Mouse (Mus musculus) bone marrow macrophage, adult 2 months (primary cell): ENCODE results near the gene Tbc1d14.

Experiments used
- CTCF ChIP-seq: IDR thresholded peaks from 2 replicates; pipeline ENCODE4 v1.5.1; 2012; ENCODE audit warnings: low read depth, mild to moderate bottlenecking, low read length, moderate library complexity
- POLR2A ChIP-seq: IDR thresholded peaks from 2 replicates; pipeline ENCODE4 v1.6.1; 2012; ENCODE audit warnings: mild to moderate bottlenecking, low read depth, low read length, borderline replicate concordance

DNA sequence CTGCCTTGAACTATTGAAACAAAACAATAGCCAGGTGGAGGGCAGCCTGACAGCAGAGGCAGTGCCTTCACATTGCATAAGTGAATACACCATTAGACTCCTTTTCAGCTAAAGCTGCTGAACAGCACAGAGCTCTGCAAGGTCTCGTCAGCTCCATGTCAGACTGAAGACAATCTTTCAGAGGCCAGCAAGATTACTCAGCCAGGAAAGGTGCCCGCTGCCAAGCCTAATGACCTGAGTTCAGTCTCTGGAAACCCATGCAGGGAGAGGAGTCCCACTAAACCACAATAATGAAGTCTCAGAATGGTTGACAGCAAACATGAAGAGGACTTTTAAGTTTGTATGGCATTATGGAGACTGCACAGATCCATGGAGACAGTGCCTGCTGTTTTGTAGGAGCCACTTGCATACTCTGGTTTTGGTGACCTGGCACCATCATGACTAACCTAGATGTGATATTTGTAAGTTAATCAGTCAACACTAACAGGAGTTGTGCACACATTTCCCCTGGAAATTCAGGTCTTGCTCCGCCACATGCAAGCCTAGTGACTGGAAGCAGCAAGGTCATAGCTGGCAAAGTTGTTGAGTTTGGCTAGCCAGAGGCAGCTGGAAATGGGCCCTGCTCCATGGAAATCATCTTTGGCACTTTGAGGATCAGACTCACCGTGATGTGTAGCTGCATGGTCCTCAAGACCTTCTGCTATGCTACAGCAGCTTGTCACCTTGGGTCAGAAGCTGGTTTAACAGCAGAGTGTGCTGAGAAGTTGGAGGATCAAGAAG is 120.0 kb downstream of the Tbc1d14 start:
- TF ChIP-seq POLR2A: no peak
- no peak for TF ChIP-seq CTCF
